Mouse (Mus musculus) hindbrain, embryonic 15.5 days (tissue): Measurements from ENCODE around the gene Alg14. TPM values are rescaled to one million over a fixed set of nuclear protein-coding genes. Genes with fewer than 3 reads are reported as not detected.

Experiments
- ATAC-seq: fragments of 200-750 bp; cut with Nextera tagmentation; 2 replicates; pipeline ENCODE4 v1.8.0; 2017; ENCODE audit warnings: low read depth, moderate number of reproducible peaks, moderate TSS enrichment; ENCODE audit not compliant: low FRiP score
- H3K27ac ChIP-seq: fragments of 300-500 bp; sonication (generic); replicated peaks from 2 replicates; pipeline ENCODE4 v1.5.1; 2015; ENCODE audit warnings: mild to moderate bottlenecking, inconsistent platforms
- H3K27me3 ChIP-seq: fragments of 300-500 bp; sonication (generic); 2 replicates; pipeline ENCODE4 v1.6.1; 2015; ENCODE audit warnings: control low read depth, inconsistent platforms
- H3K36me3 ChIP-seq: fragments of 300-500 bp; sonication (generic); 2 replicates; pipeline ENCODE4 v1.6.1; 2015; ENCODE audit warnings: control low read depth, inconsistent platforms
- H3K4me1 ChIP-seq: fragments of 300-500 bp; sonication (generic); replicated peaks from 2 replicates; pipeline ENCODE4 v1.6.1; 2015; ENCODE audit warnings: control low read depth, inconsistent platforms
- H3K4me2 ChIP-seq: fragments of 300-500 bp; sonication (generic); 2 replicates; pipeline ENCODE4 v1.6.1; 2015; ENCODE audit warnings: moderate library complexity, mild to moderate bottlenecking, inconsistent platforms
- H3K4me3 ChIP-seq: fragments of 300-500 bp; sonication (generic); 2 replicates; pipeline ENCODE4 v1.5.1; 2015; ENCODE audit warnings: mild to moderate bottlenecking, inconsistent platforms
- H3K9ac ChIP-seq: fragments of 300-500 bp; sonication (generic); 2 replicates; pipeline ENCODE4 v1.6.1; 2015; ENCODE audit warnings: inconsistent platforms
- H3K9me3 ChIP-seq: fragments of 300-500 bp; sonication (generic); 2 replicates; pipeline ENCODE4 v1.6.1; 2016; ENCODE audit warnings: control low read depth, inconsistent platforms
- WGBS: fragments of 180-500 bp; shearing (Covaris S2); methylation state at CpG from one replicate; pipeline ENCODE4 v1.1.7; 2015; 5-methylcytosine and 5-hydroxymethylcytosine counted together
- polyA plus RNA-seq: library from polyadenylated mRNA; unstranded; fragments of >200 nt; fragmentation: Nextera tagmentation; extraction: Ambion mirVana; gene quantifications from 2 replicates; pipeline ENCODE4 v1.2.1, GENCODE M21; 2015

Gene Alg14
- polyA plus RNA-seq = 34.6 and 38.0 TPM in 2 replicates

- ATAC-seq = peak; percentile 97
- H3K4me1 ChIP-seq = peaks cover 8% of the 10 kb centered on the region
- H3K9ac ChIP-seq = peak within 1 kb of the TSS; percentile 64
- H3K36me3 ChIP-seq = no peaks in the 10 kb centered on the region
- H3K4me2 ChIP-seq = peak within 1 kb of the TSS; percentile 63
- peak within 1 kb of the TSS; percentile 71 for H3K4me3 ChIP-seq
- no peaks in the 10 kb centered on the region for H3K9me3 ChIP-seq
- WGBS = under 1% methylated on average over 42 of the region's 42 CpGs
- no peaks in the 10 kb centered on the region for H3K27me3 ChIP-seq
- H3K27ac ChIP-seq = peak within 1 kb of the TSS; percentile 97
Measured at GRCm38 (mm10) chr3:121291560-121292258, at the start of gene Alg14. TSS of gene Alg14 (plus strand) at chr3:121291773.

GRCm38 (mm10) chr3:121242111-121242936, 49.2 kb upstream of the Alg14 start:
- Histone ChIP-seq H3K27me3 (no peaks in the 10 kb centered on the region), H3K36me3 (no peaks in the 10 kb centered on the region), H3K27ac (no peak overlapping the region), H3K4me1 (0 out of 2 replicates have a peak, but pooled peaks cover 11% of the 10 kb centered on the region), H3K9ac (no peak overlapping the region), H3K4me3 (no peak overlapping the region), H3K4me2 (no peak overlapping the region), H3K9me3 (no peaks in the 10 kb centered on the region)
- ATAC-seq = no peak
- WGBS = 78% methylated on average over 9 of the region's 9 CpGs

GRCm38 (mm10) chr3:121242941-121243340, 48.6 kb upstream of the Alg14 start:
- Histone ChIP-seq H3K4me3 (no peak overlapping the region), H3K9me3 (no peaks in the 10 kb centered on the region), H3K4me1 (0 out of 2 replicates have a peak, but pooled peaks cover 11% of the 10 kb centered on the region), H3K4me2 (no peak overlapping the region), H3K27ac (no peak overlapping the region), H3K36me3 (no peaks in the 10 kb centered on the region), H3K27me3 (no peaks in the 10 kb centered on the region), H3K9ac (no peak overlapping the region)
- WGBS = 75% methylated on average over 4 of the region's 4 CpGs
- no peak for ATAC-seq

- no peaks in the 10 kb centered on the region for H3K9me3 ChIP-seq
- H3K4me1 ChIP-seq = peaks cover 9% of the 10 kb centered on the region; the same call in 1 of the 2 replicates
- no peak overlapping the region for H3K4me3 ChIP-seq
- H3K27ac ChIP-seq = no peak overlapping the region
- no peaks in the 10 kb centered on the region for H3K36me3 ChIP-seq
- no peak overlapping the region for H3K4me2 ChIP-seq
- no peaks in the 10 kb centered on the region for H3K27me3 ChIP-seq
- H3K9ac ChIP-seq = no peak overlapping the region
- no peak for ATAC-seq
- 91% methylated on average over 9 of the region's 9 CpGs for WGBS
Measured at GRCm38 (mm10) chr3:121250048-121250447, 41.5 kb upstream of the Alg14 start.

- Histone ChIP-seq H3K4me3 (no peak overlapping the region), H3K4me1 (peaks cover 9% of the 10 kb centered on the region; the same call in 1 of the 2 replicates), H3K36me3 (no peaks in the 10 kb centered on the region), H3K27ac (no peak overlapping the region), H3K9me3 (no peaks in the 10 kb centered on the region), H3K27me3 (no peaks in the 10 kb centered on the region), H3K4me2 (no peak overlapping the region), H3K9ac (no peak overlapping the region)
- WGBS = 52% methylated on average over 19 of the region's 19 CpGs
- ATAC-seq = no peak; the same call in 1 of the 2 replicates
Measured at GRCm38 (mm10) chr3:121250576-121251433, 40.8 kb upstream of the Alg14 start.

- H3K27ac ChIP-seq = no peak overlapping the region
- no peaks in the 10 kb centered on the region for H3K9me3 ChIP-seq
- 91% methylated on average over 7 of the region's 7 CpGs for WGBS
- no peak overlapping the region for H3K4me2 ChIP-seq
- no peaks in the 10 kb centered on the region for H3K36me3 ChIP-seq
- 0 out of 2 replicates have a peak, but pooled peaks cover 8% of the 10 kb centered on the region for H3K4me1 ChIP-seq
- 0 out of 2 replicates have a peak, but pooled peaks cover 7% of the 10 kb centered on the region for H3K27me3 ChIP-seq
- no peak overlapping the region for H3K9ac ChIP-seq
- no peak for ATAC-seq
- H3K4me3 ChIP-seq = no peak overlapping the region
Measured at GRCm38 (mm10) chr3:121255501-121255900, 36.1 kb upstream of the Alg14 start.

GRCm38 (mm10) chr3:121256131-121256530, 35.4 kb upstream of the Alg14 start:
- Histone ChIP-seq H3K27ac (no peak overlapping the region), H3K4me2 (no peak overlapping the region), H3K27me3 (peaks cover 12% of the 10 kb centered on the region; the same call in 1 of the 2 replicates), H3K4me1 (0 out of 2 replicates have a peak, but pooled peaks cover 2% of the 10 kb centered on the region), H3K36me3 (no peaks in the 10 kb centered on the region), H3K9ac (no peak overlapping the region), H3K9me3 (no peaks in the 10 kb centered on the region), H3K4me3 (no peak overlapping the region)
- ATAC-seq = no peak
- WGBS = 91% methylated on average over 8 of the region's 8 CpGs

- 84% methylated on average over 10 of the region's 10 CpGs for WGBS
- H3K4me3 ChIP-seq = no peak overlapping the region
- H3K36me3 ChIP-seq = no peaks in the 10 kb centered on the region
- H3K9ac ChIP-seq = no peak overlapping the region
- peaks cover 15% of the 10 kb centered on the region; the same call in 1 of the 2 replicates for H3K27me3 ChIP-seq
- H3K4me1 ChIP-seq = peaks cover 6% of the 10 kb centered on the region
- H3K27ac ChIP-seq = no peak overlapping the region
- H3K4me2 ChIP-seq = no peak overlapping the region
- H3K9me3 ChIP-seq = no peaks in the 10 kb centered on the region
- ATAC-seq = no peak
Measured at GRCm38 (mm10) chr3:121257418-121257817, 34.2 kb upstream of the Alg14 start.

GRCm38 (mm10) chr3:121258521-121259478, 32.8 kb upstream of the Alg14 start:
- H3K27me3 ChIP-seq = peaks cover 15% of the 10 kb centered on the region; the same call in 1 of the 2 replicates
- H3K4me3 ChIP-seq = no peak overlapping the region
- no peaks in the 10 kb centered on the region for H3K9me3 ChIP-seq
- ATAC-seq = no peak
- 80% methylated on average over 20 of the region's 20 CpGs for WGBS
- H3K36me3 ChIP-seq = no peaks in the 10 kb centered on the region
- H3K9ac ChIP-seq = no peak overlapping the region
- no peak overlapping the region for H3K27ac ChIP-seq
- H3K4me1 ChIP-seq = peaks cover 10% of the 10 kb centered on the region
- no peak overlapping the region for H3K4me2 ChIP-seq

- peaks cover 10% of the 10 kb centered on the region for H3K4me1 ChIP-seq
- WGBS = 77% methylated on average over 7 of the region's 7 CpGs
- H3K9me3 ChIP-seq = no peaks in the 10 kb centered on the region
- H3K27me3 ChIP-seq = peaks cover 23% of the 10 kb centered on the region
- no peak overlapping the region for H3K4me2 ChIP-seq
- no peak overlapping the region for H3K27ac ChIP-seq
- no peak overlapping the region for H3K4me3 ChIP-seq
- H3K36me3 ChIP-seq = no peaks in the 10 kb centered on the region
- no peak for ATAC-seq
- no peak overlapping the region for H3K9ac ChIP-seq
Measured at GRCm38 (mm10) chr3:121260041-121260440, 31.5 kb upstream of the Alg14 start.
